Mouse (Mus musculus): ENCODE measurements around the gene Gon4l.
A peak's percentile ranks its signal among the peaks of the same experiment; 100 is the strongest.

Gon4l gene

GRCm38 (mm10) chr3:88913511-88914383 is 78.7 kb downstream of the Gon4l start, which contains the start of gene Msto1:
TSS of gene Msto1 (minus strand) at chr3:88913999.
- DNase-seq: peak; percentile 100

DNA sequence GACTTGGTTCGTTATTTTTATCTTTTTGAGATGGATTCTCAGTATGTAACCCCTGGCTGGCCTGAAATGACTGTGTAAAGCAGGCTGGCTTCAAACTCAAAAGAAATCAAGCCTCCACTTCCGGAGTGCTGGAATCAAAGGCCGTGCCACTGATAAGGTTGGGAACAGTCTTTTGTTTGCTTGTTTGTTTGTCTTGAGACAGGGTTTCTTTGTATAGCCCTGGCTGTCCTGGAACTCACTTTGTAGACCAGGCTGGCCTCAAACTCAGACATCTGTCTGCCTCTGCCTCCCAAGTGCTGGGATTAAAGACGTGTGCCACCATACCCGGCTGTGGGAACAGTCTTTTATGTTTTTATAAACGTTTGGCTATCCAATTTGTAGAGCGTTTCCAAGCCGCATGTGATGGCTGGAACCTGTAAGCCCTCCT is 79.4 kb downstream of the Gon4l start:
- DNase-seq: peak; percentile 90

- no peak for DNase-seq
Observed at GRCm38 (mm10) chr3:88918981-88919380, 84.0 kb downstream of the Gon4l start.

GRCm38 (mm10) chr3:88921411-88921810 is 86.4 kb downstream of the Gon4l start:
- peak; percentile 79 for DNase-seq

GRCm38 (mm10) chr3:88923989-88924591 is 89.1 kb downstream of the Gon4l start:
- DNase-seq: peak; percentile 90

GRCm38 (mm10) chr3:88925651-88926050 is 90.6 kb downstream of the Gon4l start:
- no peak for DNase-seq

DNA sequence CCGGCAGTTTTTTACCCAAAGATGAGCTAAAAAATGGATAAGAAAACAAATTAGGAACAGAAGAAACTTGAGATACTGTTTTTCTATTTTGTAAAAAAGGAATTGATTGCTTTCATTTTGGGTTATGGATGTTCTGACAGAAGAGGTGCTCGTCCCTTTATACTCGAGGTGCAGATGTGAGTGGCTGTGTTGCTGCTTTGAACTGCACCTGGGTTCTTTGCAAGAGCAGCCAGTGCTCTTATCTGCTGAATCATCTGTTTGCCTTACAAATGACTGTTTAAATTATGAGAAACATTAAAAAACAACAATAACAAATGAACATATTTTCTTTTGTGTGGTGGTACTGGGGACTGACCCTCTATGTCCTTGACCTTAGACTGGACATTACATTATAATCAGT is 94.5 kb downstream of the Gon4l start:
- no peak for DNase-seq

GRCm38 (mm10) chr3:88939071-88939470 is 104.0 kb downstream of the Gon4l start:
- peak; percentile 84 for DNase-seq

DNA sequence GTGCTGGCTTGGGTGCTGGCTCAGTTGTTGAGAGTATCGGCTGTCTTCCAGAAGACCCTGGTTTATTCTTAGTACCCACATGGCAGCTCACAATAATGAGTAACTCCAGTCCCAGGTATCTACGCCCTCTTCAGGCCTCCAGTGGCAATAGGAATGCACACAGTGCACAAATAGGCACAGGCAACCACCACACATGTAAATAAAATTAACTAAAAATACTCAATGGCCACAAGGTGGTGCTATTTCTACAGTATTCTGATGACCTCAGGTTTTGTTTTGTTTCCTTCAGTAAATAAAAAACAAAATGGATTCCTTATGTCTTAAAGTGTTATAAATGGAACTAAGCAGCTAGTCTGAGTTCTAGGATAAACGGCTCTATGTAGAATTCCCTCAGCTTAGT is 104.7 kb downstream of the Gon4l start:
- DNase-seq: peak; percentile 81

DNA sequence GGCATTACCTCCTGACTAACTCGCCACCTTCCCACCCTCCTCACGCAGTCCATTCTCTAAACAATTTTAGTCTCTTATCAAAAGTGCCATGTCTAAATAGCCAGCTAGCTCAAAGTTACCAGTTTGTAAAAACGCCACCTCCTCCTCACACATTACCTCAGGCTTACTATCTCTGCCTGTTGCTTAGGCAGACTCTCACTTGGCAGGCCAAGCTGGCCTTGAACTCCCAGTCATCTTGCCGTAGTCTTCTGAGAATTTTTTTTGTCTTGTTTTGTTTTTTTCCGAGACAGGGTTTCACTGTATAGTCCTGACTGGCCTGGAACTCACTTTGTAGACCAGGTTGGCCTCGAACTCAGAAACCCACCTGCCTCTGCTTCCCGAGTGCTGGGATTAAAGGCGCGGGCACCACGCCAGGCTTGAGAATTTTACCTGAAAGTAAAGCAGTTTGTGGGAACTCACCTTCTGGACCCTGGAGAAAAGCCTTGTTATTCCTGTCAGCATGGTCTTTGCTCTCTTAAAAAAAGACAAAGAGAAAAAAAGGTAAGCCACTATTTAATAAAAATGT is 107.4 kb downstream of the Gon4l start:
- peak; percentile 83 for DNase-seq

DNA sequence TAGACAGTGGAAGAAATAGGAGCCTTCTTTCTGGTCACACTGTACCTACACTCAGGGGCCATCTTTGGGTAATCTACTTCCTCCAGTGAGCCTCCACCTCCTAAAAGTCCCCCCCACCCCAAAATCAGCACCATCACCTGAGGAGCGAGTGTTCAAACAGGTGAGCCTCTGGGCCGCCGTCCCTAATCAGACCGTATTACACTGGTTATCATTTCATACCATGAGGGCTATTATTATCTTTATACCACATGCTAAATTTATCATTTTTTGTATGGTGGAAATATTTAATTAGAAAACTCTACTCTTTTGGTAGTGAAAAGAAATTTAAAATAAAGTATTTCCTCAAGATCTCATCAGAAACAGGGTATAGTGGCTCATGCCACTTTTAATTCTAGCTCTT is 109.1 kb downstream of the Gon4l start:
- DNase-seq: peak; percentile 45

DNA sequence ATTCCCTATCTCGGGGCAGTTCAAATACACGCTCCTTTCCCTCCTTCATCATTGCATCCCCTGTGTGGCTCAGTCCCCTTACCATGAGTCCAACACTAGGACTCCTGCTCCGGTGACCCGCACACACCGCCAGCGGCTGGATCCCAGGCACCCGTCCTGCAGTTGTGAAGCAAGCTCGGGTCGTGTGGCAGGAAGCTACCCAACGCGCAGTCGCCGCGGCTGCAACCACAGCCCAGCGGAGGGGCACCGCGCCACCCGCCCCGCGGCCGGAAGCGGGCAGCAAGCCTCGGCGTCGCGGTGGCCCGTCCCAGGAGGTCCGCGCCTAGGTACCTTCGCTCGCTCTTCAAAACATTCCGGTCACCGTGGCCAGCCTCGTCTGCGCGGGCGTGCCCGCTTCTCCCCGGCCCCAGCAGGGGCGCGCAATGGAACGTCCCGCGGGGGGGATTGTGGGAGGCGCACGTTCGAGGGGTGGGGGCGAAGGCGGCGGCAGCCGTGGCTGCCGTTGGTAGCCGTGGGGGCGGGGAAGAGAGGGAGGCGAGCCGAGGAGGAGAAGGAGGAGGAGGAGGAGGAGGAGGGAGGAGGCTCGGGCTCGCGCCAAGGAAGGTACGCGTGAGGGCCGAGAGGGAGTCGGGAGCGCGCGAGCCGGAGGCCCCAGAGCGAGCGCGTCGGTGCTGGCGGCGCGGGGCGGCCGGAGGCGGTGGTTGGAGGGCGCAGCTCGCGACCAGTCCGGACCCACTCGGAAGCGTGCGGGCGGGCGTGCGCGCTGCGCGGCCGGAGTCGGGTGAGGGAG is 115.0 kb downstream of the Gon4l start:
- peak; percentile 99 for DNase-seq

GRCm38 (mm10) chr3:88950576-88951326 is 115.7 kb downstream of the Gon4l start, which contains the start of the genes Ash1l and Dap3:
TSS of gene Ash1l (plus strand) at chr3:88950622.
TSS of gene Dap3 (minus strand) at chr3:88951181.
- peak; percentile 99 for DNase-seq

DNA sequence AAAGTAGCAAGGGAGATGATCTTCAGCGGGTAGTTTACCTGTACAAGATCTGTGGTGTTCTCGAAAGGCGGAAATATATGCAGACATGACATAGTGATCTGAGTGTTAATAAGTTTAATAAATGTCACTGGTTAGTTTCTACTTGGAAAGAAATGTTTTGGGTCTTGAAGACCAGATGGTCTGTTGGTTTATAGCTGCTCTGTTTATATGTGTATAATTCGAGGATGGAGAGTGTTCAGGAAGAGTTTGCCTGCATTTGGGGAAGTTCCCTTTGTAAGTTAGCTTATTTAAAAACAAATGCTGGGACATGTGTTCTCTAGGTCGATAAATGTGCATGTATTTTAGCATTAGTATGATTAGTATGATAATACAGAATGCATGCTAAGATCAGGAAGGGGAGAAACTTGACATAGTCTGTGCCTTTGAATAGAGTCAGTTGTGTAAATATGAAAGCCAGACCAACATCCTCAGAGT is 116.3 kb downstream of the Gon4l start:
- DNase-seq: no peak

- DNase-seq: peak; percentile 51
Observed at GRCm38 (mm10) chr3:88953246-88953645, 118.2 kb downstream of the Gon4l start.

GRCm38 (mm10) chr3:88953736-88954135 is 118.7 kb downstream of the Gon4l start:
- DNase-seq: peak; percentile 13
